Mouse (Mus musculus) kidney, embryonic 16.5 days (tissue): Measurements from ENCODE around the gene Tmem182. TPM values are rescaled to one million over a fixed set of nuclear protein-coding genes. Genes with fewer than 3 reads are reported as not detected.

Source experiments
- ATAC-seq: fragments of 200-750 bp; cut with Nextera tagmentation; 2 replicates; pipeline ENCODE4 v1.8.0; 2017; ENCODE audit warnings: moderate TSS enrichment; ENCODE audit not compliant: low FRiP score, low TSS enrichment
- H3K27ac ChIP-seq: fragments of 300-500 bp; sonication (generic); 2 replicates; pipeline ENCODE4 v1.5.1; 2014; ENCODE audit warnings: low read length
- H3K27me3 ChIP-seq: fragments of 300-500 bp; sonication (generic); 2 replicates; pipeline ENCODE4 v1.6.1; 2014; ENCODE audit warnings: low read length, control low read depth, mixed read lengths; ENCODE audit not compliant: insufficient read depth
- H3K36me3 ChIP-seq: fragments of 300-500 bp; sonication (generic); 2 replicates; pipeline ENCODE4 v1.6.1; 2014; ENCODE audit warnings: low read length, control low read depth, mixed read lengths; ENCODE audit not compliant: insufficient read depth
- H3K4me1 ChIP-seq: fragments of 300-500 bp; sonication (generic); 2 replicates; pipeline ENCODE4 v1.6.1; 2014; ENCODE audit warnings: low read length, control low read depth, mixed read lengths; ENCODE audit not compliant: insufficient read depth
- H3K4me2 ChIP-seq: fragments of 300-500 bp; sonication (generic); replicated peaks from 2 replicates; pipeline ENCODE4 v1.6.1; 2014; ENCODE audit warnings: low read depth, low read length
- H3K4me3 ChIP-seq: fragments of 300-500 bp; sonication (generic); 2 replicates; pipeline ENCODE4 v1.5.1; 2014; ENCODE audit warnings: mild to moderate bottlenecking, low read length
- H3K9ac ChIP-seq: fragments of 300-500 bp; sonication (generic); replicated peaks from 2 replicates; pipeline ENCODE4 v1.6.1; 2014; ENCODE audit warnings: low read length
- H3K9me3 ChIP-seq: fragments of 300-500 bp; sonication (generic); 2 replicates; pipeline ENCODE4 v1.6.1; 2016; ENCODE audit warnings: low read length, control low read depth
- polyA plus RNA-seq: library from polyadenylated mRNA; unstranded; fragments of >200 nt; fragmentation: Nextera tagmentation; extraction: Ambion mirVana; gene quantifications from 2 replicates; pipeline ENCODE4 v1.2.1, GENCODE M21; 2015

Tmem182 gene
- polyA plus RNA-seq, 1 experiment from 2014 or later = 0.87 TPM

- no peak overlapping the region for H3K27ac ChIP-seq
- no peak for ATAC-seq
- no peaks in the 10 kb centered on the region for H3K4me1 ChIP-seq
- no peaks in the 10 kb centered on the region for H3K36me3 ChIP-seq
- H3K9me3 ChIP-seq = no peaks in the 10 kb centered on the region
- H3K27me3 ChIP-seq = no peaks in the 10 kb centered on the region
- H3K4me3 ChIP-seq = no peak overlapping the region
- H3K9ac ChIP-seq = no peak overlapping the region
- no peak overlapping the region for H3K4me2 ChIP-seq
Measured at GRCm38 (mm10) chr1:40903712-40904111, 98.3 kb downstream of the Tmem182 start.

Other genes with a start within 250 kb of the Tmem182 start
- gene Slc9a4, start 225.5 kb upstream of the Tmem182 start, polyA plus RNA-seq = 0.40 and 0.49 TPM in 2 replicates
- 2.7 and 2.8 TPM in 2 replicates for gene Slc9a2, start 125.0 kb upstream of the Tmem182 start, polyA plus RNA-seq
- 5.9 and 7.2 TPM in 2 replicates for gene Mfsd9, start 14.9 kb upstream of the Tmem182 start, polyA plus RNA-seq